Mouse (Mus musculus) intestine, embryonic 14.5 days (tissue): ENCODE measurements around the gene Myh9. TPM values are rescaled to one million over a fixed set of nuclear protein-coding genes. Genes with fewer than 3 reads are reported as not detected.
"Not testable (repeated sequence)": the region's sequence is repeated elsewhere in the genome, so short reads cannot be mapped to it uniquely, and the experiment has no call there.

Source experiments
- ATAC-seq: fragments of 200-750 bp; cut with Nextera tagmentation; replicated peaks from 2 replicates; pipeline ENCODE4 v1.8.0; 2017; ENCODE audit warnings: low read depth, moderate number of reproducible peaks, moderate TSS enrichment, moderate library complexity; ENCODE audit not compliant: low FRiP score, low TSS enrichment
- DNase-seq: peaks from one replicate; pipeline ENCODE4 v3.0.0-alpha.2; 2018; ENCODE audit warnings: low spot score
- H3K27ac ChIP-seq: fragments of 300-500 bp; sonication (generic); 2 replicates; pipeline ENCODE4 v1.5.1; 2014; ENCODE audit warnings: low read depth, mild to moderate bottlenecking, control low read depth
- H3K27me3 ChIP-seq: fragments of 300-500 bp; sonication (generic); replicated peaks from 2 replicates; pipeline ENCODE4 v1.6.1; 2014; ENCODE audit warnings: low read length, control low read depth; ENCODE audit not compliant: control insufficient read depth, insufficient read depth
- H3K36me3 ChIP-seq: fragments of 300-500 bp; sonication (generic); 2 replicates; pipeline ENCODE4 v1.6.1; 2014; ENCODE audit warnings: low read length, control low read depth; ENCODE audit not compliant: control insufficient read depth, insufficient read depth
- H3K4me1 ChIP-seq: fragments of 300-500 bp; sonication (generic); replicated peaks from 2 replicates; pipeline ENCODE4 v1.6.1; 2014; ENCODE audit warnings: low read length, control low read depth, mixed read lengths; ENCODE audit not compliant: control insufficient read depth, insufficient read depth
- H3K4me2 ChIP-seq: fragments of 300-500 bp; sonication (generic); 2 replicates; pipeline ENCODE4 v1.6.1; 2014; ENCODE audit warnings: low read length
- H3K4me3 ChIP-seq: fragments of 300-500 bp; sonication (generic); 2 replicates; pipeline ENCODE4 v1.5.1; 2014; ENCODE audit warnings: low read depth, low read length, control low read depth, mixed read lengths
- H3K9ac ChIP-seq: fragments of 300-500 bp; sonication (generic); 2 replicates; pipeline ENCODE4 v1.6.1; 2014; ENCODE audit warnings: mild to moderate bottlenecking, low read length
- H3K9me3 ChIP-seq: fragments of 300-500 bp; sonication (generic); 2 replicates; pipeline ENCODE4 v1.6.1; 2016; ENCODE audit warnings: low read length, control low read depth; ENCODE audit not compliant: control insufficient read depth
- WGBS: fragments of 180-500 bp; shearing (Covaris S2); extraction: QIAGEN DNeasy Blood & Tissue Kit; methylation state at CpG from one replicate; pipeline ENCODE4 v1.1.7; 2014; 5-methylcytosine and 5-hydroxymethylcytosine counted together
- polyA plus RNA-seq: library from polyadenylated mRNA; unstranded; fragments of >200 nt; fragmentation: Nextera tagmentation; extraction: Ambion mirVana; gene quantifications from 2 replicates; pipeline ENCODE4 v1.2.1, GENCODE M21; 2014

Myh9 gene
- polyA plus RNA-seq, 1 experiment from 2014 or later: 72.2 TPM

- Histone ChIP-seq H3K27me3 (no peaks in the 10 kb centered on the region), H3K9ac (no peak overlapping the region), H3K9me3 (no peaks in the 10 kb centered on the region), H3K4me3 (no peak overlapping the region), H3K4me2 (no peak overlapping the region), H3K36me3 (no peaks in the 10 kb centered on the region), H3K27ac (no peak overlapping the region), H3K4me1 (no peaks in the 10 kb centered on the region)
- ATAC-seq (0 out of 2 replicates have a peak, but pooled peaks have one; percentile 18), DNase-seq (no peak)
- WGBS: 63% methylated on average over 9 of the region's 9 CpGs
These were observed 7.7 kb upstream of the Myh9 start for GRCm38 (mm10) chr15:77849572-77850229.

- Histone ChIP-seq H3K4me2 (no peak overlapping the region), H3K27me3 (no peaks in the 10 kb centered on the region), H3K27ac (peak overlapping the region; percentile 18; the same call in 1 of the 2 replicates), H3K36me3 (no peaks in the 10 kb centered on the region), H3K9ac (no peak overlapping the region), H3K4me1 (no peaks in the 10 kb centered on the region), H3K4me3 (no peak overlapping the region), H3K9me3 (no peaks in the 10 kb centered on the region)
- DNase-seq: no peak
- 61% methylated on average over 5 of the region's 5 CpGs for WGBS
- ATAC-seq: no peak
These were observed 7.1 kb upstream of the Myh9 start for GRCm38 (mm10) chr15:77849039-77849436.

- no peaks in the 10 kb centered on the region for H3K9me3 ChIP-seq
- DNase-seq (no peak), ATAC-seq (no peak)
- WGBS: 76% methylated on average over 16 of the region's 16 CpGs
- no peaks in the 10 kb centered on the region for H3K36me3 ChIP-seq
- no peaks in the 10 kb centered on the region for H3K27me3 ChIP-seq
- H3K4me1 ChIP-seq: no peaks in the 10 kb centered on the region
- H3K4me3 ChIP-seq: no peak overlapping the region
- H3K27ac ChIP-seq: peak overlapping the region; percentile 18; the same call in 1 of the 2 replicates
- no peak overlapping the region for H3K4me2 ChIP-seq
- no peak overlapping the region for H3K9ac ChIP-seq
These were observed 6.6 kb upstream of the Myh9 start for GRCm38 (mm10) chr15:77848415-77849038.

- H3K36me3 ChIP-seq: no peaks in the 10 kb centered on the region
- H3K27ac ChIP-seq: no peak overlapping the region
- H3K4me1 ChIP-seq: 0 out of 2 replicates have a peak, but pooled peaks cover 5% of the 10 kb centered on the region
- H3K9ac ChIP-seq: no peak overlapping the region
- no peaks in the 10 kb centered on the region for H3K27me3 ChIP-seq
- H3K4me3 ChIP-seq: no peak overlapping the region
- no peaks in the 10 kb centered on the region for H3K9me3 ChIP-seq
- ATAC-seq (no peak), DNase-seq (no peak)
- 67% methylated on average over 3 of the region's 3 CpGs for WGBS
- no peak overlapping the region for H3K4me2 ChIP-seq
These were observed 5.9 kb upstream of the Myh9 start for GRCm38 (mm10) chr15:77847826-77848225.

GRCm38 (mm10) chr15:77847108-77847507 is 5.1 kb upstream of the Myh9 start:
- H3K4me2 ChIP-seq: no peak overlapping the region
- 0 out of 2 replicates have a peak, but pooled peaks cover 5% of the 10 kb centered on the region for H3K4me1 ChIP-seq
- no peaks in the 10 kb centered on the region for H3K36me3 ChIP-seq
- no peak overlapping the region for H3K27ac ChIP-seq
- H3K4me3 ChIP-seq: no peak overlapping the region
- no peak overlapping the region for H3K9ac ChIP-seq
- no peaks in the 10 kb centered on the region for H3K27me3 ChIP-seq
- 71% methylated on average over 3 of the region's 3 CpGs for WGBS
- H3K9me3 ChIP-seq: no peaks in the 10 kb centered on the region
- no peak for DNase-seq
- ATAC-seq: no peak

- WGBS: 84% methylated on average over 11 of the region's 11 CpGs
These were observed 4.1 kb upstream of the Myh9 start for GRCm38 (mm10) chr15:77845931-77846595.

GRCm38 (mm10) chr15:77844955-77845635 is 3.1 kb upstream of the Myh9 start:
- Histone ChIP-seq H3K4me2 (no peak overlapping the region), H3K4me1 (peaks cover 6% of the 10 kb centered on the region; the same call in 1 of the 2 replicates), H3K9me3 (no peaks in the 10 kb centered on the region), H3K27me3 (no peaks in the 10 kb centered on the region), H3K4me3 (no peak overlapping the region), H3K36me3 (no peaks in the 10 kb centered on the region), H3K9ac (no peak overlapping the region), H3K27ac (no peak overlapping the region)
- DNase-seq (no peak), ATAC-seq (no peak)
- 87% methylated on average over 16 of the region's 16 CpGs for WGBS

More at GRCm38 (mm10) chr15:77845931-77846595, 4.1 kb upstream of the Myh9 start:
- not testable (repeated sequence) for H3K27ac ChIP-seq, H3K9me3 ChIP-seq, H3K36me3 ChIP-seq, H3K4me3 ChIP-seq, H3K27me3 ChIP-seq, H3K9ac ChIP-seq, ATAC-seq, H3K4me1 ChIP-seq, DNase-seq, H3K4me2 ChIP-seq

GRCm38 (mm10) chr15:77844048-77844447 is 2.1 kb upstream of the Myh9 start:
- Histone ChIP-seq H3K4me3 (no peak overlapping the region), H3K9me3 (no peaks in the 10 kb centered on the region), H3K27ac (no peak overlapping the region), H3K36me3 (no peaks in the 10 kb centered on the region), H3K9ac (no peak overlapping the region), H3K4me2 (no peak overlapping the region), H3K4me1 (peaks cover 16% of the 10 kb centered on the region), H3K27me3 (no peaks in the 10 kb centered on the region)
- whole genome bisulfite sequencing: 65% methylated on average over 6 of the region's 6 CpGs
- ATAC-seq (no peak), DNase-seq (no peak)
